Mouse (Mus musculus) myocyte (in vitro differentiated cells): ENCODE data around the gene Iqsec1.

ENCODE experiments used
- MYOD1 ChIP-seq, 3 experiments: IDR thresholded peaks; one replicate each; pipeline ENCODE4 v1.6.1; 2011; ENCODE audit warnings: control low read depth in 2 of 3, low read depth in 2 of 3, mild to moderate bottlenecking in 2 of 3, moderate library complexity in 1 of 3; ENCODE audit not compliant: insufficient read length in 2 of 3, control insufficient read depth in 1 of 3
- POLR2A ChIP-seq: IDR thresholded peaks from one replicate; pipeline ENCODE4 v1.6.1; 2011; ENCODE audit warnings: low read depth, mild to moderate bottlenecking, control low read depth, moderate library complexity; ENCODE audit not compliant: insufficient read length
- POLR2AphosphoS2 ChIP-seq: IDR thresholded peaks from one replicate; pipeline ENCODE4 v1.6.1; 2011; ENCODE audit warnings: low read depth, control low read depth; ENCODE audit not compliant: insufficient read length

DNA sequence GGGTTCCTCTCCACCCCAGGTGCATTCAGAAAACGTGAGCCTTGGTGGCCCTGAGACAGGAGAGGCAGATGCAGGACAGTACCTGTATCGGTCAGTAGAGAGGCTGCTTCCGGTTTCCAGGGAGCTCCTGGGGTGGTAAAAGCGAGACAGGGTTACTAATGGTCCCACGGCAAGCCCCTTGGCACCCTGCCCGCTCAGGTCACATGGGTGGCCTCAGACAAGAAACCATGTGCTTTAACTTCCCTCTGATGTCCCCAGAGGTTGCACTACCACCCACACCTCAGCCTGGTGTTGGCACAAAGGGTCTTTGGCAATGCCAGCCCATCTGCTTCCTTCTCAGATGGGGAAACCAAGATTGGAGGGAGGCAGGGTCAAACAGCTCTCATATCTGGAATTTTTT, 201.4 kb downstream of the Iqsec1 start:
- TF ChIP-seq MYOD1 (IDR thresholded peaks at IDR 0.05; ENCODE audit: control insufficient read depth in 1 of 3, insufficient read length in 2 of 3, low read depth in 2 of 3) (no peak), POLR2AphosphoS2 (no peak), POLR2A (no peak)
